Mouse (Mus musculus) forebrain, embryonic 12.5 days (tissue): ENCODE results near the gene Prtn3. TPM values are rescaled to one million over a fixed set of nuclear protein-coding genes. Genes with fewer than 3 reads are reported as not detected.

ENCODE experiments used
- ATAC-seq: fragments of 200-750 bp; cut with Nextera tagmentation; 2 replicates; pipeline ENCODE4 v1.8.0; 2017; ENCODE audit warnings: moderate TSS enrichment; ENCODE audit not compliant: low FRiP score
- H3K27ac ChIP-seq: fragments of 300-500 bp; sonication (generic); 2 replicates; pipeline ENCODE4 v1.5.1; 2016; ENCODE audit warnings: mild to moderate bottlenecking
- H3K27me3 ChIP-seq: fragments of 300-500 bp; sonication (generic); 2 replicates; pipeline ENCODE4 v1.6.1; 2016; ENCODE audit warnings: mild to moderate bottlenecking
- H3K36me3 ChIP-seq: fragments of 300-500 bp; sonication (generic); replicated peaks from 2 replicates; pipeline ENCODE4 v1.6.1; 2016; ENCODE audit warnings: mild to moderate bottlenecking
- H3K4me1 ChIP-seq: fragments of 300-500 bp; sonication (generic); 2 replicates; pipeline ENCODE4 v1.6.1; 2016
- H3K4me2 ChIP-seq: fragments of 300-500 bp; sonication (generic); 2 replicates; pipeline ENCODE4 v1.6.1; 2016; ENCODE audit warnings: mild to moderate bottlenecking, moderate library complexity
- H3K4me3 ChIP-seq: fragments of 300-500 bp; sonication (generic); replicated peaks from 2 replicates; pipeline ENCODE4 v1.5.1; 2016; ENCODE audit warnings: mild to moderate bottlenecking
- H3K9ac ChIP-seq: fragments of 300-500 bp; sonication (generic); 2 replicates; pipeline ENCODE4 v1.6.1; 2016; ENCODE audit warnings: mild to moderate bottlenecking
- H3K9me3 ChIP-seq: fragments of 300-500 bp; sonication (generic); 2 replicates; pipeline ENCODE4 v1.6.1; 2016
- WGBS: fragments of 180-500 bp; shearing (Covaris S2); methylation state at CpG from one replicate; pipeline ENCODE4 v1.1.7; 2016; 5-methylcytosine and 5-hydroxymethylcytosine counted together
- polyA plus RNA-seq: library from polyadenylated mRNA; unstranded; fragments of >200 nt; fragmentation: Nextera tagmentation; extraction: Ambion mirVana; gene quantifications from 2 replicates; pipeline ENCODE4 v1.2.1, GENCODE M21; 2016

Prtn3 gene
- 14.8 and 16.2 TPM in 2 replicates for polyA plus RNA-seq

GRCm38 (mm10) chr10:79874290-79874862 is at the start of gene Prtn3, which contains the start of gene Plppr3:
Gene Prtn3, plus strand, starts transcription at chr10:79874476.
Gene Plppr3, minus strand, starts transcription at chr10:79874634.
- Histone ChIP-seq H3K4me1 (peaks cover 39% of the 10 kb centered on the region), H3K36me3 (peaks cover 24% of the 10 kb centered on the region), H3K9ac (peak within 1 kb of the TSS; percentile 95), H3K9me3 (no peaks in the 10 kb centered on the region), H3K27me3 (peaks cover 7% of the 10 kb centered on the region; the same call in 1 of the 2 replicates), H3K4me3 (peak within 1 kb of the TSS; percentile 76), H3K4me2 (peak within 1 kb of the TSS; percentile 71), H3K27ac (peak within 1 kb of the TSS; percentile 93)
- WGBS = 0% methylated on average over 49 of the region's 57 CpGs
- ATAC-seq = peak; percentile 95

DNA sequence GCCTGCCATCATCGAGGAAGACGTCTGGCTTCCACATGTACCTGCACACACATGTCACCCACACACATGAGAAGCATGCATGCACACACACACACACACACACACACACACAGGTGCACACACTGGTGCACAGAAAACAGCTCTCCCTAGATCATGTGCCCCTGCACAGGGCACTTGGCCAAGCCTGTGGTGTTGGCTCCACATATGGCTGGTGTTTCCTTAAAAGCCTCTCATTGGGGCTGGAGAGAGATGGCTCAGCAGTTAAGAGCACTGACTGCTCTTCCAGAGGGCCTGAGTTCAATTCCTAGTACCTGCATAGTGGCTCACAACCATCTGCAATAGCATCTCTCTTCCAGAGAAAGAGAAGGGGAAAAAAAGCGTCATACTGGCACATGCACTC is 42.7 kb upstream of the Prtn3 start:
- WGBS = 89% methylated on average over 3 of the region's 3 CpGs
- Histone ChIP-seq H3K9ac (no peak overlapping the region), H3K4me3 (no peak overlapping the region), H3K27me3 (peaks cover 2% of the 10 kb centered on the region; the same call in 1 of the 2 replicates), H3K9me3 (no peaks in the 10 kb centered on the region), H3K4me1 (no peaks in the 10 kb centered on the region), H3K27ac (no peak overlapping the region), H3K36me3 (no peaks in the 10 kb centered on the region), H3K4me2 (no peak overlapping the region)
- no peak for ATAC-seq

GRCm38 (mm10) chr10:79832026-79832785 is 42.1 kb upstream of the Prtn3 start:
- Histone ChIP-seq H3K27me3 (peaks cover 2% of the 10 kb centered on the region; the same call in 1 of the 2 replicates), H3K4me1 (no peaks in the 10 kb centered on the region), H3K36me3 (no peaks in the 10 kb centered on the region), H3K9me3 (no peaks in the 10 kb centered on the region), H3K27ac (no peak overlapping the region), H3K4me2 (no peak overlapping the region), H3K9ac (no peak overlapping the region), H3K4me3 (no peak overlapping the region)
- no peak for ATAC-seq
- WGBS = 76% methylated on average over 7 of the region's 7 CpGs

GRCm38 (mm10) chr10:79832786-79833181 is 41.5 kb upstream of the Prtn3 start:
- Histone ChIP-seq H3K27me3 (peaks cover 2% of the 10 kb centered on the region; the same call in 1 of the 2 replicates), H3K36me3 (no peaks in the 10 kb centered on the region), H3K27ac (no peak overlapping the region), H3K9ac (no peak overlapping the region), H3K9me3 (no peaks in the 10 kb centered on the region), H3K4me2 (no peak overlapping the region), H3K4me3 (no peak overlapping the region), H3K4me1 (no peaks in the 10 kb centered on the region)
- ATAC-seq = no peak
- WGBS = 74% methylated on average over 9 of the region's 9 CpGs

GRCm38 (mm10) chr10:79834769-79835398 is 39.4 kb upstream of the Prtn3 start:
- Histone ChIP-seq H3K9ac (peak overlapping the region; percentile 12; the same call in 1 of the 2 replicates), H3K4me2 (peak overlapping the region; percentile 4; the same call in 1 of the 2 replicates), H3K27ac (no peak overlapping the region), H3K9me3 (no peaks in the 10 kb centered on the region), H3K27me3 (no peaks in the 10 kb centered on the region), H3K36me3 (no peaks in the 10 kb centered on the region), H3K4me3 (no peak overlapping the region), H3K4me1 (no peaks in the 10 kb centered on the region)
- 27% methylated on average over 9 of the region's 9 CpGs for WGBS
- ATAC-seq = peak; percentile 67

DNA sequence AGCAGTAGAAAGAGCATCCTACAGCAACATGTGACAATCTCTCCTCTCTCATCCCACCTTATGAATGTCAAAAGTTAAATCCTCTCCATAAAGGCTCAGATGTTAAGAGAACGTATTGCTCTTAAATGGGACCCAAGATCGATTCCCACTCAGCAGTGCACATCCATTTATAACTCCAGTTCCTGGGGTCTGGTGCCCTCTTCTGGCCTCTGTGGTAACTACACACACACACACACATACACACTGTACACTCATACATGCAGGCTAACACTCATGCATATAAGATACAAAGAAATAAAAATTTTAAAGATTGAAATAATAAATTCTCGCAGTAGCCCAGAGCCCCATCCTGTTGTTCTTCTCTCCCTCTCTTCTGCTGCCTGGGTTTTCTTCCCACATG is 37.4 kb upstream of the Prtn3 start:
- Histone ChIP-seq H3K9me3 (no peaks in the 10 kb centered on the region), H3K4me3 (no peak overlapping the region), H3K27ac (no peak overlapping the region), H3K4me2 (no peak overlapping the region), H3K27me3 (no peaks in the 10 kb centered on the region), H3K9ac (no peak overlapping the region), H3K36me3 (no peaks in the 10 kb centered on the region), H3K4me1 (peaks cover 12% of the 10 kb centered on the region)
- ATAC-seq = no peak
- WGBS = 94% methylated on average over 3 of the region's 3 CpGs

DNA sequence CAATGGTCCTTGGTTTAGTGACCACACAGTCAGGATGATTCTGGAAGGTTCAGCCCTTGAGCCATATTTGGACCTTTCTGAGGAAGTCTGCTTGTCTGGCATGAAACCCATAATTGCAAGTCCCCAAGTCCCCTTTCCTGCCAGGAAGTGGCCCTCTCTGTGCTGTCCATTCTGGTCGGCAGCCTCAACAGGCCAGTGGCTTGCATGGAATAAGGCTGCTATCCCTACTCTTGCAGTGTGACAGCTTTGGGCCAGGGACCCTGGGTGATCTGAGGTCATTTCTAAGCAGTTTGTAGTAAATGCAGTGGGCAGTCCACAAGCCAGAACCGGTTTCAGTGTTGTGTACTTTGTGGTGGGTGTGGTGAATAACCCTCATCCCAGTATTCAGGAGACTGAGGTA is 36.1 kb upstream of the Prtn3 start:
- 83% methylated on average over 2 of the region's 2 CpGs for WGBS

DNA sequence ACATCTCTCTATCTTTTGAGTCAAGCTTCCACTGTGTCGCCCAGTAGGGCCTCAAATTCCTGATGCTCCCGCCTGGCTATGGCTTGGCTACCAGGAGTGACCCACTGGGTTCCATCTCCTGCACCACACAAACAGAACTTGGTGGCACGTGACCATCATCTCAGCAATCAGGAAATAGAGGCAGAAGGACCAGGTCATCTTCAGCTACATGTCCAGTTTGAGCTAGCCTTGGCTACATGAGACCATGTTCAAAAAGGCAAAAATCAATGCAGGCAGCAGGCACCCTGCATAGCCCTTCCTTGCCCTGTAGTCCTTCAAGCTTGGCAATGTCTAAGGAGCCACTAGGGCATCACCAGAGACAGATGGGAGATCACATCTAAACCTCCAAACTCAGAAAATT is 34.2 kb upstream of the Prtn3 start:
- Histone ChIP-seq H3K9ac (no peak overlapping the region), H3K36me3 (no peaks in the 10 kb centered on the region), H3K4me2 (no peak overlapping the region), H3K4me3 (no peak overlapping the region), H3K4me1 (peaks cover 29% of the 10 kb centered on the region), H3K27ac (peak overlapping the region; percentile 73), H3K9me3 (no peaks in the 10 kb centered on the region), H3K27me3 (no peaks in the 10 kb centered on the region)
- no peak for ATAC-seq
- 95% methylated on average over 3 of the region's 3 CpGs for WGBS

More for the DNA sequence above, 36.1 kb upstream of the Prtn3 start:
- Histone ChIP-seq H3K9ac (no peak overlapping the region), H3K36me3 (no peaks in the 10 kb centered on the region), H3K27ac (no peak overlapping the region), H3K4me1 (peaks cover 22% of the 10 kb centered on the region), H3K9me3 (no peaks in the 10 kb centered on the region), H3K27me3 (no peaks in the 10 kb centered on the region), H3K4me3 (no peak overlapping the region), H3K4me2 (no peak overlapping the region)
- ATAC-seq = no peak

DNA sequence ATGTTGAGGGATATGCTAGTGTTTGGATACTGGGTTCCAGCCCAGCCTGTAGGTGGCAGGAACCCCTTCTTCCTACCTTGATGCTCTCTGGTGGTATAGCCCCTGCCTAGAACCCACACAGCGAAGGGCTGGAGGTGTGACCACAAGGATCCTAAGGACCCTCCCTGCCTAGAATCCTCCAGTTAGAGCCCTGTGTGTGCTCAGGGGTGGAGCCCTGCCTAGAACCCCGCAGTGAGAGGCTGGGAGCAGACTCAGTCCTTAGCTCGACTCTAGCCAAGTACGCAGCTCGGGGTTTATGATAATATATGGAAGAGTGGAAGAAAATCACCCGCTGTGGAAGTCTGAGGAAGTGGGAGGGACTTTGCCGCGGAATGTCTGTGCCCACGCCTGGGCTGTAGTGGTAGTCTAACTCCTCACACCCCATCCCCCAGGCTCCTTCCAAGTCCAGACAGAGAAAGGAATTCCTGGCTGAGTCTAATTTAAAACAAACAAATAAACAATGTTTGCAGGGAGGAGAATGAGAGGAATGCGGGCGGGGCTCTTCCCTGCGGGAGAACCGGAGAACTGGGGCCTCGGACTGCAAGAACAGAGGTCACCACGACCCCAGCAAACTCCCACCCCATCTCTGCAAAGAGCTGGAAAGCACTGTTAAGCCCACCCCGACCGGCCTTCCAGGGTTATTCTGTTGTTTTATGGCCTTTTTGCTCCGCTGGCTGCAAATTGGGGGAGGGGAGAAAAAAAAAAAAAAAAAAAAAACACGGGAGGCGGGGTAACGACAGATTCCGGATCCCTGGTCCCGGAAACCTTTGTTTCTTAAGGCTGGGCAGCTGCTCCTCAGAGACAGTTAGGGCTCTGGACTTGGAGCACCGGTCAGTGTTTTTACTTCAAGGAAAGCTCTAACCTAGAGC is 33.4 kb upstream of the Prtn3 start:
- WGBS = 1% methylated on average over 24 of the region's 24 CpGs
- peak; percentile 80 for ATAC-seq
- Histone ChIP-seq H3K27me3 (no peaks in the 10 kb centered on the region), H3K4me1 (peaks cover 29% of the 10 kb centered on the region), H3K9me3 (no peaks in the 10 kb centered on the region), H3K36me3 (no peaks in the 10 kb centered on the region), H3K4me2 (peak overlapping the region; percentile 68), H3K4me3 (peak overlapping the region; percentile 33), H3K9ac (peak overlapping the region; percentile 54), H3K27ac (peak overlapping the region; percentile 73)

GRCm38 (mm10) chr10:79842322-79842721 is 32.0 kb upstream of the Prtn3 start:
- H3K4me1 ChIP-seq = peaks cover 29% of the 10 kb centered on the region
- ATAC-seq = no peak

DNA sequence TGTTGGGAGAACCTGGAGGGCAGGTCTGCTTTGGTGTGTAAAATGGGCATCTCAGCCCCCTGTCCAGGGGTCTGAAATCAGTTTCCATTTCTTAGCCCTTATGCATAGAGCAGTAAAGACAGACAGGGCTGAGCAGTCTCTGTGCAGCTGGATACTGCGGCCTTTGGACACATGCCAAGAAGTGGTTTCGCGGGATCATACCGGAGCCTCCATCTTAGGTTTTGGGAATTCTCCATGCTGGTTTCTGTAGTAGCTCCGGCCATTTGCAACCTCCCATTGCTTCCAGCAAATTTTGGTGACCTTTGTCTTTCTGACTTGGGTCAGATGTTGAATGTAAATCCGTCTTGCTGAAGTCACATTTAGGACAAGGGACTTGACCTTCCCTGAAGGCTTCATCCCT is 30.8 kb upstream of the Prtn3 start:
- Histone ChIP-seq H3K27me3 (no peaks in the 10 kb centered on the region), H3K4me3 (no peak overlapping the region), H3K4me1 (peaks cover 32% of the 10 kb centered on the region), H3K27ac (no peak overlapping the region), H3K9me3 (no peaks in the 10 kb centered on the region), H3K36me3 (no peaks in the 10 kb centered on the region), H3K4me2 (peak overlapping the region; percentile 4; the same call in 1 of the 2 replicates), H3K9ac (no peak overlapping the region)
- no peak for ATAC-seq
- WGBS = 72% methylated on average over 6 of the region's 6 CpGs

More at GRCm38 (mm10) chr10:79842322-79842721, 32.0 kb upstream of the Prtn3 start:
- no peaks in the 10 kb centered on the region for H3K9me3 ChIP-seq
- 0 out of 2 replicates have a peak overlapping the region, but pooled peaks have one; percentile 2 for H3K27ac ChIP-seq
- H3K4me3 ChIP-seq = no peak overlapping the region
- no peak overlapping the region for H3K4me2 ChIP-seq
- no peaks in the 10 kb centered on the region for H3K27me3 ChIP-seq
- H3K36me3 ChIP-seq = no peaks in the 10 kb centered on the region
- 83% methylated on average over 3 of the region's 3 CpGs for WGBS
- no peak overlapping the region for H3K9ac ChIP-seq
